Mouse (Mus musculus): ENCODE results near the gene Necap2. TPM values are rescaled to one million over a fixed set of nuclear protein-coding genes. Genes with fewer than 3 reads are reported as not detected.
A peak's percentile ranks its signal among the peaks of the same experiment; 100 is the strongest.

Necap2 gene
- 87.6 and 93.1 TPM in 2 replicates for polyA plus RNA-seq (2015; fragmentation: Nextera tagmentation; extraction: Ambion mirVana)

DNA sequence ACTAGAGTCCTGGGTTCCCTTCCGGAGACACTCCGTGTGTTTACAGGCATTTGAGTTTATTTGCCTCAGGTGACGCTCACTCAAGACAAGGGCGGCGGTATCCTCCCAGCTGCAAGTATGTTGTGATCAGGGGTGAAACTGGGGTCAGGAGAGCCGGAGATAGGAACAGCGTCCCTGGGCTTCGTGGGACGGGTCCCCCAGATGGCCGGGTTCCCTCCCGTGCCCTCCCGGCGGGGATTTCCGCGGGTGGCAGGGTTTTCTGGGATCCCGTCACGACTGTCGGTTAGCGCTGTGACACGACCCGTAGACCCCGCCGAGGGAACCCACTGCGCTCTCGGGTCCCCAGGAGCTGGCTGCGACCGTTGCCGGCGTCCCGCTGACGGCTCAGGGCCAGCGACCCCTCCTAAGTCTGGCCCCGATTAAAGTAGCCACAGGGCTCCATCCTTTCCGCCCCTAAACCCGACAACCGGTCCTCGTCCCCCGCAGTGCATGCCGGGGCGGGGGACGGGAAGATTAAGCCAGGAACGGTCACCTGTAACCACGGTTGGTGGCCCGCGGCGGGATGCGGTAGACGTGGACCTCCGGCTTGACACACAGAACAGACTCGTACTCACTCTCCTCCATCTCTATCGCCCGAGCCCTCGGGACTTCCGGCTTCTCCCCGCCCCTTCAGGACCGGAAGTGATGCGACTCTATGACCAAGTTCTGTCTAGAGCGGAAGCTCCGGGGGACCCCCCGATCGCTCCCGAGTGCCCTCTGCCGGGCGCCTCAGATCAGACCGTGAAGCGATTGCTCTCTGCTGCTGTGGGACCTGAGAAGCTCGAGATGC lies at the start of gene Necap2:
Necap2 (minus strand) TSS at position 677 of the 829 bp plus-strand sequence.
- peak; percentile 97 for DNase-seq (ENCODE audit: low spot score)

DNA sequence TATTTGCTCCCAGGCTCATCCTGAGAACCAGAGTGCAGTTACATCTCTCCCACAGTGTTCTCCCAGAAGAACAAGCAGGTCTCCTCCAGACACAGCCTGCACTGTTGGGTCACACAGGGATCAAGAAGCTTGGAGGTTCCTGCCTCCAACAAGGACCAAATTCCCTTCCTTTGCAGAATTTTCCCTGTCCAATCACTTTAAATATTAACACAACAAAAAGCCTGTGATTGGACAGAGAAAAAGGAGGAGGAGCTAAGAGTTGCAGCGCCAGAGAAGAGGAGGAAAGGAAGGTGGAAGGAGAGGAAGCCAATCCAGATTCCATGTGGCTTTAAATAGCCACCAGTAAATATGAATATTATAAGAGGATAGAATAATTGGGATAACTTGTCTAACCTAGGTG lies 44.9 kb upstream of the Necap2 start:
- no peak for TF ChIP-seq CTCF (IDR thresholded peaks at IDR 0.05; ENCODE audit: low read depth)
- H3K4me2 ChIP-seq (ENCODE audit: low read length): no peak overlapping the region
- H3K9ac ChIP-seq (ENCODE audit: low read depth, low read length): no peak overlapping the region
- no peaks in the 10 kb centered on the region for H3K9me3 ChIP-seq (replicated peaks; ENCODE audit: low read length)
- peaks cover 5% of the 10 kb centered on the region; the same call in 1 of the 2 replicates for H3K4me1 ChIP-seq (replicated peaks; ENCODE audit: insufficient read depth, low read length)
- ATAC-seq (replicated peaks; ENCODE audit: low FRiP score, low read depth) (no peak), DNase-seq (ENCODE audit: low spot score) (peak; percentile 47)
- H3K27ac ChIP-seq: no peak overlapping the region
- no peak overlapping the region for H3K4me3 ChIP-seq (replicated peaks; ENCODE audit: low read depth, low read length)
- H3K27me3 ChIP-seq (ENCODE audit: insufficient read depth, low read length): no peaks in the 10 kb centered on the region
- no peaks in the 10 kb centered on the region for H3K36me3 ChIP-seq (ENCODE audit: insufficient read depth, low read length)
- 14% methylated on average over 1 of the region's 1 CpGs for WGBS

More for the DNA sequence above, at the start of gene Necap2:
- under 1% methylated on average over 67 of the region's 67 CpGs for WGBS
- ATAC-seq (replicated peaks; ENCODE audit: low FRiP score, low read depth): peak; percentile 86
- peak; percentile 85 for TF ChIP-seq CTCF (IDR thresholded peaks at IDR 0.05; ENCODE audit: low read depth)
- Histone ChIP-seq H3K4me1 (replicated peaks; ENCODE audit: insufficient read depth, low read length) (peaks cover 9% of the 10 kb centered on the region; the same call in 1 of the 2 replicates), H3K4me2 (ENCODE audit: low read length) (peak within 1 kb of the TSS; percentile 96), H3K27me3 (ENCODE audit: insufficient read depth, low read length) (no peaks in the 10 kb centered on the region), H3K4me3 (replicated peaks; ENCODE audit: low read depth, low read length) (peak within 1 kb of the TSS; percentile 98), H3K27ac (peak within 1 kb of the TSS; percentile 80), H3K9ac (ENCODE audit: low read depth, low read length) (peak within 1 kb of the TSS; percentile 87), H3K36me3 (ENCODE audit: insufficient read depth, low read length) (peaks cover 9% of the 10 kb centered on the region; the same call in 1 of the 2 replicates), H3K9me3 (replicated peaks; ENCODE audit: low read length) (no peaks in the 10 kb centered on the region)

DNA sequence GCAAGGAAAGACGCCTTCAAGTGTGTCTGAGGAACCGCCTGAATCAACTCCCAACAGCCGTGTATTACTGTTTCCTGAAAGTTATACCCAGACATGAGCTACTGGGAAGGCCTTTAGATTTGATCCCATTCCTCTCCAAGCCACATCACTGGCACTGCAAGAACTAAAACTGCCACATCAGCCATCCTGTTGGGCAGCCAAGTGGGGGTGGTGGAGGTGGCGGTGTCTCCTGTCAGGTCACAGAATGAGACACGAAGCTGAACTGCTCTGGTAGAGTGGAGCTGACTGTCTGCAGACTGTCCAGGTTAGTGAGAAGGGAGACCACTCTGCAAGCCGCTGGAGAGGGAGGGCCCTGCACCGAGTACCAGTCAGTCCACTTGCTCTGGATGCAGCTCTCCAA lies 44.5 kb upstream of the Necap2 start:
- H3K36me3 ChIP-seq (ENCODE audit: insufficient read depth, low read length): no peaks in the 10 kb centered on the region
- H3K9me3 ChIP-seq (replicated peaks; ENCODE audit: low read length): no peaks in the 10 kb centered on the region
- no peak overlapping the region; the same call in 1 of the 2 replicates for H3K27ac ChIP-seq
- no peak for DNase-seq (ENCODE audit: low spot score)
- H3K4me3 ChIP-seq (replicated peaks; ENCODE audit: low read depth, low read length): no peak overlapping the region
- H3K27me3 ChIP-seq (ENCODE audit: insufficient read depth, low read length): no peaks in the 10 kb centered on the region
- ATAC-seq (replicated peaks; ENCODE audit: low FRiP score, low read depth): no peak
- WGBS: 68% methylated on average over 7 of the region's 7 CpGs
- TF ChIP-seq CTCF (IDR thresholded peaks at IDR 0.05; ENCODE audit: low read depth): no peak
- H3K4me1 ChIP-seq (replicated peaks; ENCODE audit: insufficient read depth, low read length): peaks cover 5% of the 10 kb centered on the region; the same call in 1 of the 2 replicates
- no peak overlapping the region for H3K4me2 ChIP-seq (ENCODE audit: low read length)
- no peak overlapping the region for H3K9ac ChIP-seq (ENCODE audit: low read depth, low read length)

DNA sequence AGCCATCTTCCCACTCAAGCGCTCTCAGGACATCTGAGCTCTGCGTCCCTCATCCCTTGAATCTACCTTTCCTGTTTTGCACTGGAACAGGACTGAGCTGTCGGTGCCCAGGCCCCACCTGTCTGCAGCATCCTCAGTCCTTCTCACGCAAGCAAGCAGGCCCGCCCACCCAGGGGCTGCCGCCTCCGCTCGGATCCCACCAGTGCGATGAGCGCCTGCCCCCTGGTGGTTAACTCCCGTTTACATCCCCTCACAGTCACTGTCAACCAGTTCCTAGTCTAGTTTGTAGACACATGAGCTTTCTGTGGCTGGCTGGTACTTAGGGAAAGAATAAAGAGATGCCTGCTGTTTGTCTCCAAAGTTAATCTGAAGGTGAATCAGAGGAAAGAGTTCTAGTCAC lies 42.5 kb upstream of the Necap2 start:
- ATAC-seq (replicated peaks; ENCODE audit: low FRiP score, low read depth) (0 out of 2 replicates have a peak, but pooled peaks have one; percentile 38), DNase-seq (ENCODE audit: low spot score) (peak; percentile 82)
- H3K27ac ChIP-seq: no peak overlapping the region
- peaks cover 5% of the 10 kb centered on the region; the same call in 1 of the 2 replicates for H3K4me1 ChIP-seq (replicated peaks; ENCODE audit: insufficient read depth, low read length)
- H3K36me3 ChIP-seq (ENCODE audit: insufficient read depth, low read length): peaks cover 15% of the 10 kb centered on the region
- WGBS: 30% methylated on average over 11 of the region's 11 CpGs
- no peaks in the 10 kb centered on the region for H3K9me3 ChIP-seq (replicated peaks; ENCODE audit: low read length)
- H3K4me2 ChIP-seq (ENCODE audit: low read length): no peak overlapping the region
- peak; percentile 84 for TF ChIP-seq CTCF (IDR thresholded peaks at IDR 0.05; ENCODE audit: low read depth)
- H3K4me3 ChIP-seq (replicated peaks; ENCODE audit: low read depth, low read length): no peak overlapping the region
- no peak overlapping the region for H3K9ac ChIP-seq (ENCODE audit: low read depth, low read length)
- H3K27me3 ChIP-seq (ENCODE audit: insufficient read depth, low read length): no peaks in the 10 kb centered on the region

DNA sequence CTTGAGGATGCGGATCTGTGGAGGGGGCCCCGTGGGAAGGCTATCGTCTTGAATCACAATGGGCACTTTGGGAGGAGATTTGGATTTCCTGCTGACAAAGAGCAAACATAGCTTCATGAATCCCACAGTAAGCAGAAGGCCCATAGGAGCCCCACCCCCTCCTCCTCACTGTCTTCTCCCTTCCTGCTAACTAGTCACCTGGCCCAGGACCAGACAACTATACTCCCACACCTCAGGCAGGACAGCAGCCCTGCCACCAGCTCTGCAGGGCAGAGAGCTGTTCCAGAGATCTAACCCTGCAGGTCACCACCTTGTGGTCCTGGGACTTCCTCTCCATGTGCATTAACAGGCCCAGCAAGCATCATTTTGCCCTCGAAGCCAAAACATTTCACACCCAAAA lies 40.5 kb upstream of the Necap2 start:
- Histone ChIP-seq H3K27me3 (ENCODE audit: insufficient read depth, low read length) (no peaks in the 10 kb centered on the region), H3K36me3 (ENCODE audit: insufficient read depth, low read length) (peaks cover 33% of the 10 kb centered on the region), H3K4me2 (ENCODE audit: low read length) (no peak overlapping the region), H3K27ac (0 out of 2 replicates have a peak overlapping the region, but pooled peaks have one; percentile 42), H3K9ac (ENCODE audit: low read depth, low read length) (no peak overlapping the region), H3K4me3 (replicated peaks; ENCODE audit: low read depth, low read length) (no peak overlapping the region), H3K4me1 (replicated peaks; ENCODE audit: insufficient read depth, low read length) (peaks cover 3% of the 10 kb centered on the region; the same call in 1 of the 2 replicates), H3K9me3 (replicated peaks; ENCODE audit: low read length) (no peaks in the 10 kb centered on the region)
- DNase-seq (ENCODE audit: low spot score) (no peak), ATAC-seq (replicated peaks; ENCODE audit: low FRiP score, low read depth) (no peak)
- TF ChIP-seq CTCF (IDR thresholded peaks at IDR 0.05; ENCODE audit: low read depth): no peak
- WGBS: 57% methylated on average over 4 of the region's 4 CpGs

DNA sequence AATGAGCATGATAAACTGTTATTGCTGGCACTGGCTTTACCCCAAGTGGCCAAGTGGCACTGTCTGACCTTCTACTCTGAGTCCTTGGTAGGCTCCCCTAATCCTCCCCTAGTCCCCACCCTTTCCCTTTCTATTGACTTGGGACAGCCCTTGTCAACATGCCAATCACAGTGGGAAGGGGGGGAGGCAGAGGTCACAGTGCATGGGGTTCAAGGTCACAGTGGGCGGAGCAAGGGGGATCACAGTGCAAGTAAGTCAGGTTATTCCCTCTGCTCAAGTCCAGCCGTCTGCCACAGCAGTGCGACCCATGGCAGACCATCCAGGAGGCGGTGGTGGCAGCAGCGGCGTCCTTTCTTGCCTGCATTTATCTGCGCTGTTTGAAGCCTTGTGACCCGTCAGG lies 37.2 kb upstream of the Necap2 start:
- 81% methylated on average over 8 of the region's 8 CpGs for WGBS
- peaks cover 52% of the 10 kb centered on the region for H3K36me3 ChIP-seq (ENCODE audit: insufficient read depth, low read length)
- no peak for ATAC-seq (replicated peaks; ENCODE audit: low FRiP score, low read depth)

More for the DNA sequence above, 37.2 kb upstream of the Necap2 start:
- H3K9me3 ChIP-seq (replicated peaks; ENCODE audit: low read length): no peaks in the 10 kb centered on the region
- H3K4me1 ChIP-seq (replicated peaks; ENCODE audit: insufficient read depth, low read length): no peaks in the 10 kb centered on the region
- DNase-seq (ENCODE audit: low spot score): no peak
- H3K27ac ChIP-seq: no peak overlapping the region
- H3K27me3 ChIP-seq (ENCODE audit: insufficient read depth, low read length): no peaks in the 10 kb centered on the region
- no peak for TF ChIP-seq CTCF (IDR thresholded peaks at IDR 0.05; ENCODE audit: low read depth)
- no peak overlapping the region for H3K4me2 ChIP-seq (ENCODE audit: low read length)
- no peak overlapping the region for H3K9ac ChIP-seq (ENCODE audit: low read depth, low read length)
- no peak overlapping the region for H3K4me3 ChIP-seq (replicated peaks; ENCODE audit: low read depth, low read length)

All from kidney, postnatal 0 days (tissue).